Mouse (Mus musculus): ENCODE results near the gene Prss44.
"Not testable (repeated sequence)": the region's sequence is repeated elsewhere in the genome, so short reads cannot be mapped to it uniquely, and the experiment has no call there.

Gene Prss44

GRCm38 (mm10) chr9:110813789-110814188 lies at the start of gene Prss44:
Gene Prss44, plus strand, starts transcription at chr9:110813994.
- DNase-seq (ENCODE audit: low read depth) = no peak

- DNase-seq (ENCODE audit: low read depth) = no peak
Observed at GRCm38 (mm10) chr9:110772336-110772735, 41.5 kb upstream of the Prss44 start.

- no peak for DNase-seq (ENCODE audit: low read depth)
Observed at GRCm38 (mm10) chr9:110774403-110775268, 39.2 kb upstream of the Prss44 start.

GRCm38 (mm10) chr9:110775269-110776022 lies 38.3 kb upstream of the Prss44 start:
- DNase-seq (ENCODE audit: low read depth) = no peak

- no peak for DNase-seq (ENCODE audit: low read depth)
Observed at GRCm38 (mm10) chr9:110778100-110778499, 35.7 kb upstream of the Prss44 start.

- DNase-seq (ENCODE audit: low read depth) = no peak
Observed at GRCm38 (mm10) chr9:110778559-110778958, 35.2 kb upstream of the Prss44 start.

- DNase-seq (ENCODE audit: low read depth) = peak; percentile 25
Observed at GRCm38 (mm10) chr9:110779242-110779913, 34.4 kb upstream of the Prss44 start.

- peak; percentile 91 for DNase-seq (ENCODE audit: low read depth)
Observed at GRCm38 (mm10) chr9:110781256-110781721, 32.5 kb upstream of the Prss44 start.

- DNase-seq (ENCODE audit: low read depth) = no peak
Observed at GRCm38 (mm10) chr9:110781731-110782130, 32.1 kb upstream of the Prss44 start.

GRCm38 (mm10) chr9:110783611-110784010 lies 30.2 kb upstream of the Prss44 start:
- no peak for DNase-seq (ENCODE audit: low read depth)

- no peak for DNase-seq (ENCODE audit: low read depth)
Observed at GRCm38 (mm10) chr9:110788169-110788568, 25.6 kb upstream of the Prss44 start.

- no peak for DNase-seq (ENCODE audit: low read depth)
Observed at GRCm38 (mm10) chr9:110790462-110790861, 23.3 kb upstream of the Prss44 start.

GRCm38 (mm10) chr9:110797013-110797412 lies 16.8 kb upstream of the Prss44 start:
- DNase-seq (ENCODE audit: low read depth) = peak; percentile 22

GRCm38 (mm10) chr9:110797866-110798265 lies 15.9 kb upstream of the Prss44 start, which contains the start of gene Prss42:
Gene Prss42, plus strand, starts transcription at chr9:110798166.
- DNase-seq (ENCODE audit: low read depth) = no peak

- no peak for DNase-seq (ENCODE audit: low read depth)
Observed at GRCm38 (mm10) chr9:110800834-110801479, 12.8 kb upstream of the Prss44 start.

GRCm38 (mm10) chr9:110803294-110803693 lies 10.5 kb upstream of the Prss44 start:
- peak; percentile 48 for DNase-seq (ENCODE audit: low read depth)

GRCm38 (mm10) chr9:110810051-110810450 lies 3.7 kb upstream of the Prss44 start:
- no peak for DNase-seq (ENCODE audit: low read depth)

GRCm38 (mm10) chr9:110820546-110820945 lies 6.8 kb downstream of the Prss44 start:
- DNase-seq (ENCODE audit: low read depth) = not testable (repeated sequence)

- no peak for DNase-seq (ENCODE audit: low read depth)
Observed at GRCm38 (mm10) chr9:110821436-110821835, 7.6 kb downstream of the Prss44 start.

- no peak for DNase-seq (ENCODE audit: low read depth)
Observed at GRCm38 (mm10) chr9:110825426-110825825, 11.6 kb downstream of the Prss44 start.

- peak; percentile 20 for DNase-seq (ENCODE audit: low read depth)
Observed at GRCm38 (mm10) chr9:110825832-110826231, 12.0 kb downstream of the Prss44 start.

GRCm38 (mm10) chr9:110826390-110826789 lies 12.6 kb downstream of the Prss44 start, which contains the start of gene Prss43:
Gene Prss43, plus strand, starts transcription at chr9:110826690.
- DNase-seq (ENCODE audit: low read depth) = no peak
